Mouse (Mus musculus) G1E (cell line): ENCODE results near the gene Vps37c.

Source experiments
- CTCF ChIP-seq: IDR thresholded peaks from 2 replicates; pipeline ENCODE4 v1.5.1; 2012; ENCODE audit warnings: low read depth, low read length, inconsistent platforms, mixed read lengths
- GATA1 ChIP-seq: IDR thresholded peaks from 2 replicates; pipeline ENCODE4 v1.6.1; 2012; ENCODE audit warnings: borderline replicate concordance, low read length, inconsistent platforms, mixed read lengths
- POLR2AphosphoS5 ChIP-seq: IDR thresholded peaks from 2 replicates; pipeline ENCODE4 v1.6.1; 2012; ENCODE audit warnings: low read depth, low read length, inconsistent platforms; ENCODE audit not compliant: insufficient replicate concordance
- TAL1 ChIP-seq: conservative IDR thresholded peaks from 2 replicates; pipeline ENCODE4 v1.6.1; 2012; ENCODE audit warnings: low read depth, low read length, inconsistent platforms, mixed read lengths

DNA sequence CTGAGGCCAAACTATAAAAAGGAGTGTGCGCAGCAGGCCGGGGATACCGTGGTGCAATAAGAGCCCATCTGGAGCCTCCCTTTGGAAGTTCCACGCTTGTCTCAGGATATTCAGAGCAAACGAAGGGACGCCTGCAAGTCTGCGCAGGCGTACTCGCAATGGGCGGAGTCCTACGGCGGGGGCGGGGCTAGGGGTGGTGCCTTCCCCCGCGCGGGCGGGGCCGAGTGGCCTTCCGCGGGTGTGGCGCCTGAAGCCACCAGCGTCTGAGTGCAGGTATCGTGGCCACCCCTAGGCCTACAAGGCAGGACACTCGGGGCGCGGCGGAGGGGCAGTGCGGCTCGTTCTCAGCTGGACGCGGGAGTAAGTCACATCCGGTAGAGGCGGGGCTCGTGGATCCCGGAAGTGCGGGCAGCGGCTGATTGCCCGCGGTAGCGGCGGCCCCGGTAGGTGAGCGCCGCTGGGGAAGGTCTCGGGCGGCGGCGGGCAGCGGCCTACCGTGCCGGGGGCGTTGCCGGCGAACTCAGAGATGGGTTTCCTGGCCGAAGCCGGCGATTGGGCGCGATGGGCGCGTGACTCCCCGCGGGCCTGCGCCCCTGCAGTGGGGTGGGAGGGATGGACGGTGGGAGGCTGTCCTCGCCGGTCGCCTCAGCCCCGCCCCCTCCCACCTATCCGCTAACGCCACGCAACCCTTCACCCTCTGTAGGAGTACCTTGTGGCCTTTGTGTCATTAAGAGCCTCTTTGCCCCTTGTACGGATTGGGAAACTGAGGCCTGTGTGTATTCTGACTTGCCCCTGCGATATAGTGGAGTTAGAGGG lies at the start of gene Vps37c:
- TF ChIP-seq CTCF (no peak), POLR2AphosphoS5 (no peak), TAL1 (no peak), GATA1 (no peak)
